Mouse (Mus musculus) kidney, adult 2 months (tissue): Measurements from ENCODE around the gene Lrrc4b.

Source experiments
- CTCF ChIP-seq: fragments of 200-500 bp; conservative IDR thresholded peaks from 2 replicates; pipeline ENCODE4 v1.5.1; 2011; ENCODE audit warnings: low read depth, mild to moderate bottlenecking, control low read depth, low read length, moderate library complexity, mixed read lengths; ENCODE audit not compliant: insufficient read depth, insufficient read length
- POLR2A ChIP-seq: fragments of 200-500 bp; IDR thresholded peaks from one replicate; pipeline ENCODE4 v1.6.1; 2011; ENCODE audit warnings: low read depth, low read length, control low read depth

GRCm38 (mm10) chr7:44492166-44492826 lies 63.5 kb downstream of the Lrrc4b start:
- TF ChIP-seq CTCF = no peak
- no peak for TF ChIP-seq POLR2A
